Mouse (Mus musculus): ENCODE measurements around the gene Agbl2.

DNA sequence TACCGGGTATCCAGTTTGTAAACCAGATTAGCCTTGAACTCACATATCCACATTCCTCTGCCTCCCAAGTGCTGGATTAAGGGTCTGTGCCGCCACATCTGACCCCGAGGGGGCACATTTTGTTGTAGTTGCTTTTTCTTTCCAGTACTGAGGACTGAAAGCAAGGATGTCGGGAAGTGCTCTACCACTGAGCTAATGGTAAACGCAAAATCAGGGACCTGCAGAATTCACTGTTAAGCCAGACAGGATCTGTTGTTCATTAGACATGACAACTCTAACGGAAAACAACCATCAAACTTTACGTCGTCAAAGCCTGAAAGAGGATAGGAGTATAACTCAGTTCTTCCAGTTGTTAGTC, 64.0 kb downstream of the Agbl2 start:
- TF ChIP-seq MAFK (IDR thresholded peaks at IDR 0.05; ENCODE audit: insufficient read depth, low read depth, low read length) (no peak), HCFC1 (IDR thresholded peaks at IDR 0.05; ENCODE audit: borderline replicate concordance, insufficient read depth, low read length) (no peak; the same call in 1 of the 2 replicates), ZNF384 (IDR thresholded peaks at IDR 0.05; ENCODE audit: low read depth, low read length) (no peak), ZC3H11A (IDR thresholded peaks at IDR 0.05; ENCODE audit: borderline replicate concordance, low read depth, low read length) (no peak), CHD2 (IDR thresholded peaks at IDR 0.05; ENCODE audit: low read depth, low read length) (no peak)

Data from ES-E14 (cell line).